Mouse (Mus musculus) right cerebral cortex, postnatal 25 days (tissue): ENCODE results near the gene Vps8.

Experiments used
- DNase-seq: peaks from one replicate; pipeline ENCODE4 v3.0.0; 2022

The Vps8 gene

GRCm38 (mm10) chr16:21483803-21484202, 60.9 kb downstream of the Vps8 start:
- DNase-seq, result no peak

- no peak for DNase-seq
Observed at GRCm38 (mm10) chr16:21485716-21486115, 62.8 kb downstream of the Vps8 start.

GRCm38 (mm10) chr16:21488413-21488812, 65.5 kb downstream of the Vps8 start:
- peak; percentile 47 for DNase-seq

- no peak for DNase-seq
Observed at GRCm38 (mm10) chr16:21492346-21492745, 69.4 kb downstream of the Vps8 start.

- no peak for DNase-seq
Observed at GRCm38 (mm10) chr16:21492894-21493293, 70.0 kb downstream of the Vps8 start.

- DNase-seq, result no peak
Observed at GRCm38 (mm10) chr16:21494681-21495080, 71.8 kb downstream of the Vps8 start.

- no peak for DNase-seq
Observed at GRCm38 (mm10) chr16:21496799-21497198, 73.9 kb downstream of the Vps8 start.

- no peak for DNase-seq
Observed at GRCm38 (mm10) chr16:21497627-21498026, 74.7 kb downstream of the Vps8 start.

- no peak for DNase-seq
Observed at GRCm38 (mm10) chr16:21498984-21499383, 76.1 kb downstream of the Vps8 start.

- no peak for DNase-seq
Observed at GRCm38 (mm10) chr16:21499656-21500055, 76.7 kb downstream of the Vps8 start.

- DNase-seq, result no peak
Observed at GRCm38 (mm10) chr16:21518833-21519232, 95.9 kb downstream of the Vps8 start.

GRCm38 (mm10) chr16:21519785-21520184, 96.9 kb downstream of the Vps8 start:
- DNase-seq, result no peak

- peak; percentile 21 for DNase-seq
Observed at GRCm38 (mm10) chr16:21523738-21524137, 100.8 kb downstream of the Vps8 start.

- DNase-seq, result no peak
Observed at GRCm38 (mm10) chr16:21525376-21525775, 102.5 kb downstream of the Vps8 start.

- DNase-seq, result no peak
Observed at GRCm38 (mm10) chr16:21527271-21528007, 104.5 kb downstream of the Vps8 start.

GRCm38 (mm10) chr16:21533503-21533902, 110.6 kb downstream of the Vps8 start:
- no peak for DNase-seq

- DNase-seq, result no peak
Observed at GRCm38 (mm10) chr16:21536240-21537005, 113.5 kb downstream of the Vps8 start.

- DNase-seq, result no peak
Observed at GRCm38 (mm10) chr16:21537312-21537711, 114.4 kb downstream of the Vps8 start.

- no peak for DNase-seq
Observed at GRCm38 (mm10) chr16:21538889-21539288, 116.0 kb downstream of the Vps8 start.

- no peak for DNase-seq
Observed at GRCm38 (mm10) chr16:21542559-21542958, 119.6 kb downstream of the Vps8 start.

- DNase-seq, result no peak
Observed at GRCm38 (mm10) chr16:21547446-21547845, 124.5 kb downstream of the Vps8 start.

- DNase-seq, result no peak
Observed at GRCm38 (mm10) chr16:21549751-21550150, 126.8 kb downstream of the Vps8 start.

GRCm38 (mm10) chr16:21550453-21550852, 127.5 kb downstream of the Vps8 start:
- DNase-seq, result no peak

GRCm38 (mm10) chr16:21553506-21553905, 130.6 kb downstream of the Vps8 start:
- DNase-seq, result no peak
